Mouse (Mus musculus): ENCODE data around the gene Ap1g2.

The Ap1g2 gene

DNA sequence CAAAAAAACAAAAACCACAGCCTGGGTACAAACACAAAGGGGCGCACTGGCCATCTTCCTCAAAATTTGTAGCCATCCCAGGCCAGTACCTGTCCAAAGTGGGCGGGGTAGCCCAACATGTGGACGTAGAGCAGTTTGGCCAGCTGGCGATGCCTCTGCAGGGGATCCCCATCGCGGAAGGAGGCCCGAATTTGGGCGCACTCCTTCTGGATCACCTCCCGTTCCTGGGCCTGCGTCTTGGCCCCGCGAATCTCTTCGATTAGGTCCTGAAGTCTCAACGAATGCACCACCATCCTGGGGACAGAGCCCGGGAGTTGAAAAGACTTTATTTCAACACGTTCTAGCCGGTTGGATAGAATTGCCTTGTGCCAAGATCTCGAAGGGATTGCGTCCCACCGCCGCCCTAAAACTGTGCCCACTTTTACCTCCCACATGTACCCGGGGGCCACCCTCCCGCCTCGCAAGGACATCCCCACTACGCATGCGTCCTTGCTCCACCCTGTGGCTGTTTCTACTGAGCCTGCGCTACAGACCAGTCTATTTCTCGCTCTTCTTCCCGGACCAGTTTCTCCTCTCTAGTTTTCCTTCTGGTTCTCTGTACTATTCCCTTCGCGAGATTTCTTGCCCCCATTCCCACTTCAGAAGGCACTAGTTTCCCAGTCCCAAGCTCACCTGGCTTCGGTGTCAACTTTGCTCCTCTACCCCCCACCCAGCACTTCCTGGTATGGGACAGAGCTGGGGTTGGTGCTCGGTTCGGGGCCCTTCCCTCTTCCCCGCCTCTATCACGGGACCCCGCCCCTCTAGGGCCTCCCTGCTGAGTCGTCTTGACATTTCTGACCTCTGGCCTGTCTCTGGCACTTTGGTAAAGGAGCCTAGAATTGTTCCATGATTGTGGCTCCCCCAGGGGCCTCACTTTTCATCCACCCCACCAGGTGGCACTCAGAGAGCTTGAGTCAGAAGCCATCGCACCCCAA is at the start of gene Ap1g2:
Ap1g2 (minus strand) TSS at position 758 of the 974 bp plus-strand sequence.
- CTCF ChIA-PET, result interaction anchor here (0.7 kb wide), 1 partner anchor 372 kb away, joined by 3 read pairs; the partner anchor contains the start of gene Dhrs4

GRCm38 (mm10) chr14:55152951-55153481 is 46.6 kb upstream of the Ap1g2 start:
- CTCF ChIA-PET, result no interaction called here

- CTCF ChIA-PET, result no interaction called here
Observed at GRCm38 (mm10) chr14:55152174-55152573, 45.8 kb upstream of the Ap1g2 start.

DNA sequence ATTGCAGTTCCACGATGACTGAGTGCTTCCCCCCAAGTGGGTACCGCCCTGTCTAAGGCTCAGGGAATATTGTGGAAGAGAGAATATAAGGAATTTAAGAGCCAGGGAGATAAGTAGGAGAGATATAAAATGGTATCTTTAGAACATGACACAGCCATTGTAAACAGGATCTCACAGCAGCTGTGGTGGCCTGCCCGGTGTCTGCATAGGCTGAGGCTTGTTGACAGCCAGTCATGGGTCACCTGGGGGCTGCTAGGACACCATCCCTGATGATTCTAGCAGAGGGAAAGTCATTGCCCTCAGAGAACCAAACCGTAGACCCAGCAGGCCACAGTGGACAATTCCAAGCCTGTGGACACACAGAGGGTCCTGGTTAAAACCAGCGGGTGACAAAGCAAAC is 44.6 kb upstream of the Ap1g2 start:
- CTCF ChIA-PET, result no interaction called here

DNA sequence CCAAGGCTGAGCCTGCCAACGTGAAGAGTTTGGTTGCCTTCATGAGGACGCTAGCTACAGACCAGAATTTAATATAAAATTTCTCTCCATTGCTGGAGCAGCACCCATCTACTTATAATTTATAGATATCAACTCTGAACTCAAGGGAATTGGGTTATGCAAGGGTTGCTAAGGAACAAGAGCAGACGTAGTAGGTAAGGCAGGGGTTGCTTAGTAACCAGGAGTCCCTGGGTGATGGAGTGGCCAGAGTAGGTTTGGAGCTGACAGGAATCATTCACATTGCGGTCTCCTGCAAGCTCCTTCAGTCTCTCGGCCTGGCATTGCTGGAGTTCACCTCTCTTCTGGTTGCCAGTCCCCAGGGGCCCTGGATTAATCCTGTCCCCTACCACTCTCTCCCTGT is 42.6 kb upstream of the Ap1g2 start:
- CTCF ChIA-PET, result interaction anchor here (0.5 kb wide), 1 partner anchor 432 kb away, joined by 3 read pairs; no protein-coding TSS in a partner anchor

DNA sequence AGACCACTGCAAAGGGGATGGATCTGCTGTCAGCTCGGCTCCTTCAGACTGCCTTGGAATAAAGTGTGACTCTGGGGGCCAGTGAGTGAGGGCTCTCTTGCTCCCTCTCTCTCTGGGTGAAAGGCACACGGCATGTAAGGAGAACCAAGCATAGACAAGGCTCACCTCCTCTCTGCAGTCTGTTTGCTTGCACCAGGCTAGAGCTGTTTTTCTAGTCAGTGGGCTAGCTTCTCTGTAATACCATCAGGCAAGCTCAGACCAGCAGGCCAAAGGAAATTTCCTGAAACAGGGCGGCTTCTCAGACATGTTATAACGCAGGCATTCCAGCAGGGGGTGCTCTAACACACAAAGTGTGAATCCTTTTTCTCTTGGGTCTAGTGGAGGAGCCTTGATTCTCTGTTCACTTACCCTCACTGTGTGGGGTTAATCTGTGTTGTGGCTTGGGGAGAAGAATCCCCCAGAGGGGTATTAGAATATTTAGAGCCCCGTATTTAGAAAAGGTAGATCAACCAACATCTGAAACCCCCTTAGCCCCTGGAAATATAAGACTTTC is 42.0 kb upstream of the Ap1g2 start:
- CTCF ChIA-PET, result interaction anchor here (0.7 to 1.1 kb wide), 2 partner anchors 9 to 13 kb away, joined by 3 to 6 read pairs; no protein-coding TSS in a partner anchor

DNA sequence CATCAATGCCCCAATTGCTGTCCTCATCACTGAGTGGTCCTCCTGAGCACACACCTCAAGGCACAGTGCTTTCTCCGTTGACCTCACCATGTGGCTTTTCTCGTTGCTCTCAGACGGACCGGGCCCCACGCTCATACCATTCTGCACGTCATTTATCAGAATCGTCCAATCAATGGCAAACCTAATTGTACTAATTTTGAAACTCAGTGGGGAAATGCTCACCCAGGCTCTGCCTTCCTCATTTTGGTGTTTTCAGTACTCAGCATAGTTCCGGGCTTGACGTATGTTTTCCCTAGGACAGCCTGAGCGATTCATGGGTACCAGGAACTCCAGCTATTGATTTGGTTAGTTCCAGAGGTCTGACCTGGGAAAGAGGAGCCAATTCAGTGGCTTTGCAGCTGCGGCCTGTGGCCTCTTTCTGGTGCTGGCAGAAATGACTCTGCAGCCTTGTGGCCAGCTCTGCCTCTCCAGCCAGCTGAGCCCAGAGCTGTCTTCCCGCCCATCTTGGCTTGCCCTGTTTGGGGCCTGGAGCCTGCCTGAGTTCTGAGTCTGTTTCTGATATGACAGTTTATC is 40.5 kb upstream of the Ap1g2 start:
- CTCF ChIA-PET, result no interaction called here

DNA sequence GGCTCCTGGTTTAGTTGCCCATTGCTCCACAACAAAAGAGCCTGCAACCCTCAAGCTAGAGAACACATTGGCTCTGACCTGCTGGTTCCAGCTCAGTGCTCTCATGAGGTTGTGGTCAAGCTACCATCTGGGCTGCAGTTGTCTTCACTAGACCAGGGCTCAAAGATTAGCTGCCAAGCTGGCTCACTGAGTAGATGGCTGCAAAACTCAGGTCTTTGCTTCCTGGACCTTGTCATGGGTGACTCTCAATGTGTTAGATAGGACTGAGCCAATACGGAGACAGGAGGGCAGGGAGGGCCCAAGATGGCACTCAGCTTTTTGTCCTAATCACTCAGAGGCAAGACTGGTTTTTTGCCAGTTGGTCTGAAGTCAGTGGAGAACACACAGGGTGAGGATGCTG is 39.9 kb upstream of the Ap1g2 start:
- CTCF ChIA-PET, result no interaction called here

- CTCF ChIA-PET, result no interaction called here
Observed at GRCm38 (mm10) chr14:55139313-55139712, 32.9 kb upstream of the Ap1g2 start.

- CTCF ChIA-PET, result no interaction called here
Observed at GRCm38 (mm10) chr14:55135676-55136075, 29.3 kb upstream of the Ap1g2 start.

DNA sequence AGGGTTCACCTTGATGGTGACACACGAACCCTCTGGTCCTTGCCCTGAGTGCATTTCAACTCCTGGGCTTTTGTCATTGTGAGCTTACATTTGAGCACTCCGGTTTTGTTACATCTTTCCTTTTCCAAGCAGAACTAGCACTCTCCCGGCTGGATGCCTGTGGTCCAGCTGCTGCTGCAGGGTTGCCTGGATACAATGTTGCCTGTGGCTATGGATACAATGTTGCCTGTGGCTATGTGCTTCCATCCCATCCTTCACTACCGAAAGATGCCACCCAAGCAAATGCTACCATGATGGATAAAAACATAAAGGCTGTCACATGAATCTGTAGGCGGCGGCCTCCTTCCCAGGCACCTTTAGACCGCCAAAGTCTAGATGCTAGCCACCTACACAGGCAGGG is 20.1 kb upstream of the Ap1g2 start:
- CTCF ChIA-PET, result no interaction called here

DNA sequence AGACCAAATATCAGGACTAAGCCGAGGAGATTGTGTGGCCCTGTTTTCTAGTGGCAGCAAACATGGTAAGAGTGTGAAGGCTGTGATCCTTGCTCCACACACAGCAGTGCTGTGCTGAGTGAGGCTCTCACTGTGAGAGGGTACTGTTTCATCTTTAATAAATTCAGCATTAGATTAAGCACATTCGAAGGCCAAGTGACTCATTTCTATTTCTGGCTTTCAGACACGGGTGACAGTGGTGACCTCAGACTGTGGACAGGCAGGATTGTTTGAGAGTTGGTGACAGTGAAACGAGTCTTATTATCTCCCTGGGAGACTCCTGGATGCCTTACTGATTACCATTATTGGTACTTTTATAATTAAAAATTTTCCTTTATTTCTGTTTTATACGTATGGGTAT is 19.3 kb upstream of the Ap1g2 start:
- CTCF ChIA-PET, result no interaction called here

GRCm38 (mm10) chr14:55122359-55122758 is 16.0 kb upstream of the Ap1g2 start:
- CTCF ChIA-PET, result no interaction called here

- CTCF ChIA-PET, result interaction anchor here (0.6 kb wide), 2 partner anchors 93 to 361 kb away, joined by 3 to 4 read pairs; no protein-coding TSS in a partner anchor
Observed at GRCm38 (mm10) chr14:55121947-55122346, 15.6 kb upstream of the Ap1g2 start.

DNA sequence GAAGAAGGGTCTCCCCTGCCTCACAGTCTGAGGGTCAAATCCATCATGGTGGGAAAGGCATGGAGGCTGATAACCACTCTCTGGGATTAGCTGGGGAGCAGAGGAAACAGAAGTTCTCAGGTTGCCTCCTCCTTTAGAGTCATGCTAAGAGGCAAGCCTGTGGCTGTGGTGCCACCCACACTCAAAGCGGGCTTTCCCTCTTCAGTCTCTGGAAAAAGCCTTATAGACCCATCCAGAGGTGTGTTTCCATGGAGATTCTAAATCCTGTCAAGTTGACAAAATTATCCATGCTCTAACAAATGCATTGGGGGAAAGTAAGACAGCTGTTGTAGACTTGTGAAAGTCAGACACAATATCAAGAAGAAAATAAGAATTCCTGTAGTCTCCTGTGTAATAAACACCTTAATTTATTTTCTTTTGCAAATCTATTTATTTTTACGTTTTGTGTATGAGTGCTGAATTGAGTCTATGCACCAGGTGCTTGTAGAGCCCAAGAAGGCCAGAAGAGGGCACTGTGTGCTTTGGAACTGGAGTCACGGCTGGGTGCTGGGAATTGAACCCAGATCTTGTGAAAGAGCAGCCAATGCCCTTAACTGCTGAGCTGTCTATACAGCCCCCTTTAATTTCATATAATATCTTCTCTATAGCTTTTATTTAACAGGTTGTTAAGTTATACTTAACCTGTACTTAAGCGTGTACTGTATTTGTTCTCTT is 13.2 kb upstream of the Ap1g2 start:
- CTCF ChIA-PET, result no interaction called here

DNA sequence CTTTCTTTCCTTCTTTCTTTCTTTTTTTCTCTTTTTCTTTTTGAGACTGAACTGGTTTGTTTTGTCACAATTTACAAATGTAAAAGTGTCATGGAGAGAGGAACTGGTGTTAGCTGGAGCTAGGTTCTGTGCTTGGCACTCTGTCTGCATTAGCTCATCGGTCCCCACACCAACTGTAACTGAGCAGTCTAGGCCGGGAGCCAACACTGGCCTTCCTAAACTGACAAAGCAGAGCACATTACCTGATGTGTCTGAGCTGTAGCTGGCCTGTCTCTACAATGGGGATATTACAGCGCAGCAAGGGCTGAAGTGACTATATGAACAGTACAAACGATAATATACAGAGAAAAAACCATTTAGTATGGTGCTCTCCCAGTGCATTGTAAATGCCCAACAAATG is 12.5 kb upstream of the Ap1g2 start:
- CTCF ChIA-PET, result no interaction called here

DNA sequence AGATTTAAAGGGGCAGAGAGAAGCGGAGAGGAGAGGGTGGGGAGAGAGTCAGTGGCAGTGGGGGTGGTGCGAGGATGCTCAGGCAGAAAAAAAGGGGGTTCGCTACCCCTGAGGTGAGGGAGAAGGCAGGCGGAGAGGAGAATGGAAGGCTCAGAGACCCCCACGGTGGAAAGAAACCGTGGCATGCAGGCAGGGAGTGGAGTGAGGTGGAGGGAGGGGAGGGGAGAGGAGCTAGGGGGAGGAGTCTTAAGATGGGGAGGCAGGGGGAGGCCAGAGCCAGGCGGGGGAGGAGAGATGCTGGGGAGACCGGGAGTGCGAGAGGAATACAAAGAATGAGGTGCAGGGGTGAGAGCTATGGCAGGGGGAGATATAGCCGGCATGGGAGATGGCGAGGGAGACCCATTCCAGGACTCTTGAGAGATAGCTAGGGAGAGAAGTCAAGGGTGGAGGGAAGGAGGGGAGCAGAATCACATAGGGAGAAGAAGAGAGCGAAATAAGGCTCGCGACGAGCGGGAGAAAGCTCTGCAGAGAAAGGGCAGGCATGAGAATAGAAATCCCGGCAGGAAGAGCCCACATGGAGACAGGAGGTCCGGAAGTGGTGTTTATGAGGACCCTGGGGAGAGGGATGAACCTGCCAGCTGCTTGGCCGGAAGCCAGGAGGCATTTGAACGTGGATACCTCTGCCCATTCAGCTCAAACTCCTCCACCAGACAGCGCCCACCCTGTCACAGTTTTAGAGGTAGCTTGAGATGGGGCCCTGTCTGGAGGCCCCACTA is 10.2 kb upstream of the Ap1g2 start, which contains the start of gene Jph4:
Jph4 (minus strand) TSS at position 511 of the 776 bp plus-strand sequence.
- CTCF ChIA-PET, result no interaction called here

DNA sequence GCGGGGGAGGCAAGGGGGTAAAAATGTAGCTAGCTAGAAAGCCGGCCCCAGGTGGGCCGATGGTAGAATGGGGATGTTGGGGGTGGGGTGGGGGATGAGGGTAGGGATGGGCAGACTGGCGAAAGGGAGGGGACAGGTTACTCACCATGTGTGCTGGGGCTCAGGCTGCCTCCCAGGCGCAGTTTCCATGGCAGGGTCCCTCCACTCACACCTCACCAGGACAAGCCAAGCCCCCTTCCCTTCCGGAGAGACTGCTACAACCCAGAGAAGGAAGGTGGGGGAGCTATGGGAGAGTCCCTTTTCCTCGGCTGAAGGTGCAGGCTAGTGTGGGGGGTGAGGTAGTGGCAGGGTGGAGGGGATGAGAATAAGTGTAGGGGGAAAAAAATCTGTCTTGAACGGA is 9.5 kb upstream of the Ap1g2 start:
- CTCF ChIA-PET, result no interaction called here

GRCm38 (mm10) chr14:55114759-55115701 is 8.6 kb upstream of the Ap1g2 start:
- CTCF ChIA-PET, result interaction anchor here (0.5 to 0.7 kb wide), 2 partner anchors 47 to 933 kb away, joined by 3 read pairs; no protein-coding TSS in a partner anchor
